Mouse (Mus musculus): Measurements from ENCODE around the gene Xpnpep1. TPM values are rescaled to one million over a fixed set of nuclear protein-coding genes. Genes with fewer than 3 reads are reported as not detected.

Gene Xpnpep1
- polyA plus RNA-seq, 1 experiment from 2014 or later, result 150 TPM

- Histone ChIP-seq H3K27ac (ENCODE audit: low read depth, low read length) (no peak overlapping the region), H3K9me3 (ENCODE audit: control insufficient read depth, low read length) (no peaks in the 10 kb centered on the region), H3K27me3 (ENCODE audit: control insufficient read depth, insufficient read depth, low read length) (no peaks in the 10 kb centered on the region), H3K4me3 (ENCODE audit: low read depth, low read length) (no peak overlapping the region), H3K4me1 (replicated peaks; ENCODE audit: control insufficient read depth, insufficient read depth, low read length) (no peaks in the 10 kb centered on the region), H3K9ac (ENCODE audit: low read length) (no peak overlapping the region), H3K36me3 (ENCODE audit: control insufficient read depth, insufficient read depth, low read length) (no peaks in the 10 kb centered on the region), H3K4me2 (ENCODE audit: low read depth, low read length, severe bottlenecking) (no peak overlapping the region)
- 71% methylated on average over 5 of the region's 5 CpGs for WGBS
- no peak for DNase-seq (ENCODE audit: low spot score)
- no peak for ATAC-seq (replicated peaks; ENCODE audit: low FRiP score)
Observed at GRCm38 (mm10) chr19:53071651-53072050, 31.6 kb upstream of the Xpnpep1 start.

- ATAC-seq (replicated peaks; ENCODE audit: low FRiP score) (no peak), DNase-seq (ENCODE audit: low spot score) (peak; percentile 22)
- H3K4me3 ChIP-seq (ENCODE audit: low read depth, low read length), result no peak overlapping the region
- H3K4me2 ChIP-seq (ENCODE audit: low read depth, low read length, severe bottlenecking), result no peak overlapping the region
- no peaks in the 10 kb centered on the region for H3K4me1 ChIP-seq (replicated peaks; ENCODE audit: control insufficient read depth, insufficient read depth, low read length)
- no peaks in the 10 kb centered on the region for H3K9me3 ChIP-seq (ENCODE audit: control insufficient read depth, low read length)
- no peaks in the 10 kb centered on the region for H3K27me3 ChIP-seq (ENCODE audit: control insufficient read depth, insufficient read depth, low read length)
- no peak overlapping the region for H3K27ac ChIP-seq (ENCODE audit: low read depth, low read length)
- H3K9ac ChIP-seq (ENCODE audit: low read length), result no peak overlapping the region
- no peaks in the 10 kb centered on the region for H3K36me3 ChIP-seq (ENCODE audit: control insufficient read depth, insufficient read depth, low read length)
- 85% methylated on average over 4 of the region's 4 CpGs for WGBS
Observed at GRCm38 (mm10) chr19:53070870-53071269, 30.9 kb upstream of the Xpnpep1 start.

GRCm38 (mm10) chr19:53069451-53069850, 29.4 kb upstream of the Xpnpep1 start:
- Histone ChIP-seq H3K9me3 (ENCODE audit: control insufficient read depth, low read length) (no peaks in the 10 kb centered on the region), H3K4me2 (ENCODE audit: low read depth, low read length, severe bottlenecking) (no peak overlapping the region), H3K27me3 (ENCODE audit: control insufficient read depth, insufficient read depth, low read length) (no peaks in the 10 kb centered on the region), H3K4me1 (replicated peaks; ENCODE audit: control insufficient read depth, insufficient read depth, low read length) (no peaks in the 10 kb centered on the region), H3K36me3 (ENCODE audit: control insufficient read depth, insufficient read depth, low read length) (no peaks in the 10 kb centered on the region), H3K9ac (ENCODE audit: low read length) (no peak overlapping the region), H3K27ac (ENCODE audit: low read depth, low read length) (no peak overlapping the region), H3K4me3 (ENCODE audit: low read depth, low read length) (no peak overlapping the region)
- ATAC-seq (replicated peaks; ENCODE audit: low FRiP score) (no peak), DNase-seq (ENCODE audit: low spot score) (peak; percentile 22)
- WGBS, result 89% methylated on average over 3 of the region's 3 CpGs

GRCm38 (mm10) chr19:53066934-53067333, 26.9 kb upstream of the Xpnpep1 start:
- ATAC-seq (replicated peaks; ENCODE audit: low FRiP score), result no peak
- Histone ChIP-seq H3K27me3 (ENCODE audit: control insufficient read depth, insufficient read depth, low read length) (no peaks in the 10 kb centered on the region), H3K4me2 (ENCODE audit: low read depth, low read length, severe bottlenecking) (no peak overlapping the region), H3K27ac (ENCODE audit: low read depth, low read length) (no peak overlapping the region), H3K9ac (ENCODE audit: low read length) (no peak overlapping the region), H3K36me3 (ENCODE audit: control insufficient read depth, insufficient read depth, low read length) (no peaks in the 10 kb centered on the region), H3K4me1 (replicated peaks; ENCODE audit: control insufficient read depth, insufficient read depth, low read length) (no peaks in the 10 kb centered on the region), H3K9me3 (ENCODE audit: control insufficient read depth, low read length) (no peaks in the 10 kb centered on the region), H3K4me3 (ENCODE audit: low read depth, low read length) (no peak overlapping the region)
- 57% methylated on average over 10 of the region's 10 CpGs for WGBS
- no peak for DNase-seq (ENCODE audit: low spot score)

GRCm38 (mm10) chr19:53066531-53066930, 26.5 kb upstream of the Xpnpep1 start:
- DNase-seq (ENCODE audit: low spot score) (no peak), ATAC-seq (replicated peaks; ENCODE audit: low FRiP score) (no peak)
- no peak overlapping the region for H3K27ac ChIP-seq (ENCODE audit: low read depth, low read length)
- no peaks in the 10 kb centered on the region for H3K36me3 ChIP-seq (ENCODE audit: control insufficient read depth, insufficient read depth, low read length)
- no peak overlapping the region for H3K9ac ChIP-seq (ENCODE audit: low read length)
- H3K27me3 ChIP-seq (ENCODE audit: control insufficient read depth, insufficient read depth, low read length), result no peaks in the 10 kb centered on the region
- no peak overlapping the region for H3K4me2 ChIP-seq (ENCODE audit: low read depth, low read length, severe bottlenecking)
- H3K9me3 ChIP-seq (ENCODE audit: control insufficient read depth, low read length), result no peaks in the 10 kb centered on the region
- no peaks in the 10 kb centered on the region for H3K4me1 ChIP-seq (replicated peaks; ENCODE audit: control insufficient read depth, insufficient read depth, low read length)
- no peak overlapping the region for H3K4me3 ChIP-seq (ENCODE audit: low read depth, low read length)
- 51% methylated on average over 9 of the region's 9 CpGs for WGBS

- no peak for DNase-seq (ENCODE audit: low spot score)
- Histone ChIP-seq H3K4me3 (ENCODE audit: low read depth, low read length) (no peak overlapping the region), H3K27me3 (ENCODE audit: control insufficient read depth, insufficient read depth, low read length) (no peaks in the 10 kb centered on the region), H3K9me3 (ENCODE audit: control insufficient read depth, low read length) (no peaks in the 10 kb centered on the region), H3K4me2 (ENCODE audit: low read depth, low read length, severe bottlenecking) (no peak overlapping the region), H3K4me1 (replicated peaks; ENCODE audit: control insufficient read depth, insufficient read depth, low read length) (no peaks in the 10 kb centered on the region), H3K36me3 (ENCODE audit: control insufficient read depth, insufficient read depth, low read length) (no peaks in the 10 kb centered on the region), H3K27ac (ENCODE audit: low read depth, low read length) (no peak overlapping the region), H3K9ac (ENCODE audit: low read length) (no peak overlapping the region)
- 72% methylated on average over 8 of the region's 8 CpGs for WGBS
- ATAC-seq (replicated peaks; ENCODE audit: low FRiP score), result no peak
Observed at GRCm38 (mm10) chr19:53064972-53065361, 25.0 kb upstream of the Xpnpep1 start.

- Histone ChIP-seq H3K9me3 (ENCODE audit: control insufficient read depth, low read length) (no peaks in the 10 kb centered on the region), H3K27ac (ENCODE audit: low read depth, low read length) (no peak overlapping the region), H3K36me3 (ENCODE audit: control insufficient read depth, insufficient read depth, low read length) (no peaks in the 10 kb centered on the region), H3K4me3 (ENCODE audit: low read depth, low read length) (no peak overlapping the region), H3K4me2 (ENCODE audit: low read depth, low read length, severe bottlenecking) (no peak overlapping the region), H3K27me3 (ENCODE audit: control insufficient read depth, insufficient read depth, low read length) (no peaks in the 10 kb centered on the region), H3K9ac (ENCODE audit: low read length) (no peak overlapping the region), H3K4me1 (replicated peaks; ENCODE audit: control insufficient read depth, insufficient read depth, low read length) (no peaks in the 10 kb centered on the region)
- 78% methylated on average over 12 of the region's 12 CpGs for WGBS
- ATAC-seq (replicated peaks; ENCODE audit: low FRiP score) (no peak), DNase-seq (ENCODE audit: low spot score) (no peak)
Observed at GRCm38 (mm10) chr19:53064292-53064971, 24.4 kb upstream of the Xpnpep1 start.

GRCm38 (mm10) chr19:53062046-53062445, 22.0 kb upstream of the Xpnpep1 start:
- Histone ChIP-seq H3K4me2 (ENCODE audit: low read depth, low read length, severe bottlenecking) (no peak overlapping the region), H3K9me3 (ENCODE audit: control insufficient read depth, low read length) (no peaks in the 10 kb centered on the region), H3K27me3 (ENCODE audit: control insufficient read depth, insufficient read depth, low read length) (no peaks in the 10 kb centered on the region), H3K36me3 (ENCODE audit: control insufficient read depth, insufficient read depth, low read length) (no peaks in the 10 kb centered on the region), H3K4me3 (ENCODE audit: low read depth, low read length) (no peak overlapping the region), H3K4me1 (replicated peaks; ENCODE audit: control insufficient read depth, insufficient read depth, low read length) (no peaks in the 10 kb centered on the region), H3K27ac (ENCODE audit: low read depth, low read length) (no peak overlapping the region), H3K9ac (ENCODE audit: low read length) (no peak overlapping the region)
- ATAC-seq (replicated peaks; ENCODE audit: low FRiP score) (no peak), DNase-seq (ENCODE audit: low spot score) (no peak)
- WGBS, result 53% methylated on average over 3 of the region's 3 CpGs

- Histone ChIP-seq H3K9ac (ENCODE audit: low read length) (no peak overlapping the region), H3K4me2 (ENCODE audit: low read depth, low read length, severe bottlenecking) (no peak overlapping the region), H3K4me1 (replicated peaks; ENCODE audit: control insufficient read depth, insufficient read depth, low read length) (no peaks in the 10 kb centered on the region), H3K27ac (ENCODE audit: low read depth, low read length) (no peak overlapping the region), H3K4me3 (ENCODE audit: low read depth, low read length) (no peak overlapping the region), H3K36me3 (ENCODE audit: control insufficient read depth, insufficient read depth, low read length) (no peaks in the 10 kb centered on the region), H3K9me3 (ENCODE audit: control insufficient read depth, low read length) (no peaks in the 10 kb centered on the region), H3K27me3 (ENCODE audit: control insufficient read depth, insufficient read depth, low read length) (no peaks in the 10 kb centered on the region)
- DNase-seq (ENCODE audit: low spot score) (no peak), ATAC-seq (replicated peaks; ENCODE audit: low FRiP score) (no peak)
- 92% methylated on average over 16 of the region's 16 CpGs for WGBS
Observed at GRCm38 (mm10) chr19:53059344-53060111, 19.5 kb upstream of the Xpnpep1 start.

All from forebrain, embryonic 11.5 days (tissue).